Mouse (Mus musculus) kidney, adult 10 weeks (tissue): ENCODE measurements around the gene Napb. TPM values are rescaled to one million over a fixed set of nuclear protein-coding genes. Genes with fewer than 3 reads are reported as not detected.

ENCODE experiments used
- polyA plus RNA-seq: library from polyadenylated mRNA; stranded (reverse); fragments of 350-450 nt; fragmentation: Illumina TruSeq; extraction: RNeasy Lipid Tissue Mini Kit (QIAGEN cat#74804); gene quantifications from one replicate; pipeline ENCODE4 v1.2.3, GENCODE M21; 2014; ENCODE audit warnings: low read depth, low replicate concordance

Napb gene
- polyA plus RNA-seq, result 3.8 TPM

GRCm38 (mm10) chr2:148732327-148733000 lies at the start of gene Napb:
TSS of gene Napb (minus strand) at chr2:148732467.

GRCm38 (mm10) chr2:148781709-148782108 lies 49.4 kb upstream of the Napb start, which contains the start of gene 8030411F24Rik:
TSS of gene 8030411F24Rik (plus strand) at chr2:148782009.

GRCm38 (mm10) chr2:148771397-148771796 lies 39.1 kb upstream of the Napb start, which contains the start of gene Cst11:
TSS of gene Cst11 (minus strand) at chr2:148771497.

GRCm38 (mm10) chr2:148750058-148750457 lies 17.8 kb upstream of the Napb start, which contains the start of gene Cstl1:
TSS of gene Cstl1 (plus strand) at chr2:148750358.

GRCm38 (mm10) chr2:148680775-148681291 lies 51.4 kb downstream of the Napb start, which contains the start of gene Gzf1:
TSS of gene Gzf1 (plus strand) at chr2:148681023.

GRCm38 (mm10) chr2:148672199-148673096 lies 59.8 kb downstream of the Napb start, which contains the start of gene Nxt1:
TSS of gene Nxt1 (plus strand) at chr2:148672601.

Other genes starting within 250 kb of the Napb start
- gene Nxt1, start 59.9 kb downstream of the Napb start, polyA plus RNA-seq, result 4.1 TPM
- gene Gzf1, start 51.4 kb downstream of the Napb start, polyA plus RNA-seq, result 38.2 TPM
- not detected for gene Cstl1, start 17.9 kb upstream of the Napb start, polyA plus RNA-seq
- gene Cst11, start 39.0 kb upstream of the Napb start, polyA plus RNA-seq, result not detected
- not detected for gene 8030411F24Rik, start 49.5 kb upstream of the Napb start, polyA plus RNA-seq
- not detected for gene Cst12, start 56.9 kb upstream of the Napb start, polyA plus RNA-seq
- 3.7 TPM for gene Cst8, start 66.3 kb upstream of the Napb start, polyA plus RNA-seq
- not detected for gene Cst13, start 87.6 kb upstream of the Napb start, polyA plus RNA-seq
- not detected for gene Cst9, start 102.7 kb upstream of the Napb start, polyA plus RNA-seq
- not detected for gene 9230104L09Rik, start 132.6 kb upstream of the Napb start, polyA plus RNA-seq
- gene Cst3, start 143.2 kb upstream of the Napb start, polyA plus RNA-seq, result 32.9 TPM